Mouse (Mus musculus): Measurements from ENCODE around the gene Trip10.

Trip10 gene

GRCm38 (mm10) chr17:57249186-57250181 is at the start of gene Trip10:
TSS of gene Trip10 (plus strand) at chr17:57249455.
- peak; percentile 89 for DNase-seq (ENCODE audit: low read depth, low spot score)

GRCm38 (mm10) chr17:57201841-57202724 is 47.2 kb upstream of the Trip10 start:
- peak; percentile 28 for DNase-seq (ENCODE audit: low read depth, low spot score)

GRCm38 (mm10) chr17:57207938-57208337 is 41.3 kb upstream of the Trip10 start:
- DNase-seq (ENCODE audit: low read depth, low spot score): peak; percentile 17

GRCm38 (mm10) chr17:57209330-57209729 is 39.9 kb upstream of the Trip10 start:
- no peak for DNase-seq (ENCODE audit: low read depth, low spot score)

- DNase-seq (ENCODE audit: low read depth, low spot score): no peak
These were observed 37.8 kb upstream of the Trip10 start for GRCm38 (mm10) chr17:57211501-57211900.

GRCm38 (mm10) chr17:57214676-57215387 is 34.4 kb upstream of the Trip10 start:
- DNase-seq (ENCODE audit: low read depth, low spot score): no peak

- no peak for DNase-seq (ENCODE audit: low read depth, low spot score)
These were observed 30.8 kb upstream of the Trip10 start for GRCm38 (mm10) chr17:57218335-57218900.

GRCm38 (mm10) chr17:57219167-57219883 is 29.9 kb upstream of the Trip10 start:
- peak; percentile 73 for DNase-seq (ENCODE audit: low read depth, low spot score)

- peak; percentile 68 for DNase-seq (ENCODE audit: low read depth, low spot score)
These were observed 29.4 kb upstream of the Trip10 start for GRCm38 (mm10) chr17:57219884-57220207.

GRCm38 (mm10) chr17:57221911-57222310 is 27.3 kb upstream of the Trip10 start:
- DNase-seq (ENCODE audit: low read depth, low spot score): no peak

- no peak for DNase-seq (ENCODE audit: low read depth, low spot score)
These were observed 25.9 kb upstream of the Trip10 start for GRCm38 (mm10) chr17:57223313-57223712.

- DNase-seq (ENCODE audit: low read depth, low spot score): no peak
These were observed 21.8 kb upstream of the Trip10 start for GRCm38 (mm10) chr17:57227468-57227867.

GRCm38 (mm10) chr17:57228014-57228413 is 21.2 kb upstream of the Trip10 start, which contains the start of gene C3:
TSS of gene C3 (minus strand) at chr17:57228136.
- peak; percentile 37 for DNase-seq (ENCODE audit: low read depth, low spot score)

GRCm38 (mm10) chr17:57228873-57229272 is 20.4 kb upstream of the Trip10 start:
- no peak for DNase-seq (ENCODE audit: low read depth, low spot score)

- no peak for DNase-seq (ENCODE audit: low read depth, low spot score)
These were observed 19.2 kb upstream of the Trip10 start for GRCm38 (mm10) chr17:57229851-57230727.

GRCm38 (mm10) chr17:57230728-57231125 is 18.5 kb upstream of the Trip10 start:
- DNase-seq (ENCODE audit: low read depth, low spot score): peak; percentile 53

GRCm38 (mm10) chr17:57231321-57231771 is 17.9 kb upstream of the Trip10 start:
- DNase-seq (ENCODE audit: low read depth, low spot score): peak; percentile 81

- DNase-seq (ENCODE audit: low read depth, low spot score): no peak
These were observed 17.1 kb upstream of the Trip10 start for GRCm38 (mm10) chr17:57232200-57232599.

GRCm38 (mm10) chr17:57233038-57233437 is 16.2 kb upstream of the Trip10 start:
- DNase-seq (ENCODE audit: low read depth, low spot score): no peak

Measured in 3T3-L1 (cell line).